15 mouse cellular contexts compared by ENCODE assay signal in the genomic region with DNA sequence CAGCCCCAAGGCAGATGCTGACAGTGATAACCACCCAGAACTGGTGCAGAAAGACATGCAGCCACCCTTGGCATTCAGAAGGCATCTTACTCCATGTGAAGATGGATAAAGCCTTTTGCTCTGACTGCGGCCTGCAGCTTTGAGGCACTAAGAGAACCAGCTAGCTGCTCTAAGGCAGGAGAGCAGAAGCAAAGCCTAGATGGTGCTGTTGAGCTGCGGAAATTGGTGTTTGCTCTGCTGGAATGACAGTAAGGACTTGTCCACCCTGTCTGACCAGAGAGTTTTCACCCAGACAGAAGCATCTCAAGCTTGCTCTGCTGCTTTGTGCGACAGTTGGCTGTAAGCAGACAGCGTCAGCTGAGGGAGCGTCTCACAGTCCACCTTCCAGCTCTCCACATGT. TPM values are rescaled to one million over a fixed set of nuclear protein-coding genes. Genes with fewer than 3 reads are reported as not detected.
A peak's percentile ranks its signal among the peaks of the same experiment; 100 is the strongest.
DNase-seq lines count a peak whose midpoint lies in the region; ATAC-seq and TF ChIP-seq lines count a peak whose summit lies in the region.
"Not testable (repeated sequence)": the region's sequence is repeated elsewhere in the genome, so short reads cannot be mapped to it uniquely, and the experiment has no call there.
"Had no signal": no experiment of that assay in that cellular context is flagged by ENCODE, and none has a peak within 500 bp of the region (broad histone marks: within the 10 kb centered on the region; RNA-seq: fewer than 3 reads in every experiment).

No protein-coding gene starts in this region.

- DNase-seq in MN1 (ENCODE audit: low spot score): peak; percentile 11
- peak; percentile 15 to 32 for DNase-seq in cerebellum, postnatal 10 days
- DNase-seq in layer of hippocampus, adult 2 months (ENCODE audit: low spot score in 2 of 2): not testable (repeated sequence)
- peak; percentile 78 for DNase-seq in lung, embryonic 14.5 days
- peak; percentile 40 for DNase-seq in urinary bladder, postnatal 14 days (ENCODE audit: low spot score)

- peak; percentile 8; the same call in 1 of the 2 replicates for TF ChIP-seq CTCF in embryonic fibroblast, embryonic 13.5 days (IDR thresholded peaks at IDR 0.05; ENCODE audit: borderline replicate concordance, insufficient read depth, low read length)
- TF ChIP-seq CTCF in layer of hippocampus, adult 2 months (conservative IDR thresholded peaks at IDR 0.05): peak; percentile 60
- peak; percentile 57 for TF ChIP-seq CTCF in lung, embryonic 14.5 days (IDR thresholded peaks at IDR 0.05; ENCODE audit: low read depth)

- not testable (repeated sequence) for H3K27me3 ChIP-seq in hindbrain, embryonic 16.5 days (replicated peaks; ENCODE audit: control insufficient read depth, insufficient read depth, low read length); lung, embryonic 14.5 days (ENCODE audit: insufficient read depth, low read length); neural tube, embryonic 15.5 days (replicated peaks)

- peak; percentile 69 for ATAC-seq in hindbrain, embryonic 16.5 days
- ATAC-seq in lung, embryonic 14.5 days (ENCODE audit: insufficient read depth): not testable (repeated sequence)
- ATAC-seq in neural tube, embryonic 15.5 days (ENCODE audit: low FRiP score): peak; percentile 66; the same call in 1 of the 2 replicates

- H3K9me3 ChIP-seq in hindbrain, embryonic 16.5 days (ENCODE audit: control insufficient read depth, low read length); lung, embryonic 14.5 days (ENCODE audit: low read depth, low read length); neural tube, embryonic 15.5 days (replicated peaks): not testable (repeated sequence)

- not testable (repeated sequence) for H3K4me1 ChIP-seq in embryonic fibroblast, embryonic 13.5 days (ENCODE audit: control insufficient read depth, insufficient read depth, low read length); hindbrain, embryonic 16.5 days (ENCODE audit: control insufficient read depth, insufficient read depth, low read depth, low read length); lung, embryonic 14.5 days (ENCODE audit: insufficient read depth); neural tube, embryonic 15.5 days

- TF ChIP-seq POLR2A in embryonic fibroblast, embryonic 13.5 days (IDR thresholded peaks at IDR 0.05; ENCODE audit: low read depth, low read length): not testable (repeated sequence)

- H3K27ac ChIP-seq in embryonic fibroblast, embryonic 13.5 days (ENCODE audit: insufficient read depth, low read length); hindbrain, embryonic 16.5 days (ENCODE audit: low read depth, low read length); layer of hippocampus, adult 2 months; lung, embryonic 14.5 days (ENCODE audit: low read depth); neural tube, embryonic 15.5 days (replicated peaks): not testable (repeated sequence)

- H3K36me3 ChIP-seq in hindbrain, embryonic 16.5 days (ENCODE audit: control insufficient read depth, insufficient read depth, low read length); lung, embryonic 14.5 days (ENCODE audit: insufficient read depth); neural tube, embryonic 15.5 days: not testable (repeated sequence)

- 66% methylated on average over 5 of the region's 5 CpGs for WGBS in hindbrain, embryonic 16.5 days
- 38% methylated on average over 5 of the region's 5 CpGs for WGBS in lung, embryonic 14.5 days
- 76% methylated on average over 5 of the region's 5 CpGs for WGBS in neural tube, embryonic 15.5 days

- H3K9ac ChIP-seq in hindbrain, embryonic 16.5 days (ENCODE audit: low read depth, low read length); lung, embryonic 14.5 days; neural tube, embryonic 15.5 days (replicated peaks): not testable (repeated sequence)

- not testable (repeated sequence) for H3K4me3 ChIP-seq in embryonic fibroblast, embryonic 13.5 days (ENCODE audit: insufficient read depth, low read length); hindbrain, embryonic 16.5 days (ENCODE audit: low read length); layer of hippocampus, adult 2 months; lung, embryonic 14.5 days (ENCODE audit: low read depth, low read length); neural tube, embryonic 15.5 days (replicated peaks)

- H3K4me2 ChIP-seq in hindbrain, embryonic 16.5 days (ENCODE audit: low read length); lung, embryonic 14.5 days; neural tube, embryonic 15.5 days: not testable (repeated sequence)

RNA-seq across cellular contexts. Expression of a gene that starts 9.7 kb away (rescaled TPM):
- not detected in 2 replicates for polyA plus RNA-seq in embryonic fibroblast, embryonic 13.5 days (2011; ENCODE audit: insufficient read length, low read depth, missing spikeins)
- 0.24 TPM in 1 of 2 replicates, not detected in the other for polyA plus RNA-seq in hindbrain, embryonic 16.5 days (2015; fragmentation: Nextera tagmentation; extraction: Ambion mirVana)
- not detected for total RNA-seq in layer of hippocampus, adult 2 months (2021)
- polyA plus RNA-seq in lung, embryonic 14.5 days (2014; fragmentation: Nextera tagmentation; extraction: Ambion mirVana): 0.22 TPM in 1 of 2 replicates, not detected in the other
- polyA plus RNA-seq in neural tube, embryonic 15.5 days (2015; fragmentation: Nextera tagmentation; extraction: Ambion mirVana): not detected in 2 replicates
- total RNA-seq: adrenal gland, postnatal 10 days; left cerebral cortex, postnatal 25 days had no signal
- polyA plus RNA-seq: gonadal fat pad, adult 2 months; heart, embryonic 14.5 days; hindbrain, embryonic 12.5 days; liver, embryonic 13.5 days had no signal

RNA-seq across cellular contexts. Expression of a gene that starts 47.0 kb away (rescaled TPM):
- polyA plus RNA-seq in embryonic fibroblast, embryonic 13.5 days (2011; ENCODE audit: insufficient read length, low read depth, missing spikeins): not detected in 2 replicates
- polyA plus RNA-seq in hindbrain, embryonic 16.5 days (2015; fragmentation: Nextera tagmentation; extraction: Ambion mirVana): not detected in 2 replicates
- not detected for total RNA-seq in layer of hippocampus, adult 2 months (2021)
- polyA plus RNA-seq in lung, embryonic 14.5 days (2014; fragmentation: Nextera tagmentation; extraction: Ambion mirVana): 0.27 TPM in 1 of 2 replicates, not detected in the other
- 0.14 TPM in 1 of 2 replicates, not detected in the other for polyA plus RNA-seq in neural tube, embryonic 15.5 days (2015; fragmentation: Nextera tagmentation; extraction: Ambion mirVana)
- total RNA-seq: left cerebral cortex, postnatal 25 days; megakaryocyte progenitor cell, adult 5-6 weeks had no signal
- polyA plus RNA-seq: hindbrain, embryonic 12.5 days had no signal

RNA-seq across cellular contexts. Expression of a gene that starts 49.3 kb away (rescaled TPM):
- 46.9 and 50.2 TPM in 2 replicates for polyA plus RNA-seq in embryonic fibroblast, embryonic 13.5 days (2011; ENCODE audit: insufficient read length, low read depth, missing spikeins)
- 38.9 and 44.7 TPM in 2 replicates for polyA plus RNA-seq in hindbrain, embryonic 16.5 days (2015; fragmentation: Nextera tagmentation; extraction: Ambion mirVana)
- total RNA-seq in layer of hippocampus, adult 2 months (2021): 10 to 100 TPM; 34.3 to 34.9 TPM
- 69.3 and 84.5 TPM in 2 replicates for polyA plus RNA-seq in lung, embryonic 14.5 days (2014; fragmentation: Nextera tagmentation; extraction: Ambion mirVana)
- 40.5 and 43.2 TPM in 2 replicates for polyA plus RNA-seq in neural tube, embryonic 15.5 days (2015; fragmentation: Nextera tagmentation; extraction: Ambion mirVana)

Comparison
In these comparisons a context has a peak if more than half of its experiments do, and no peak if none do; other contexts are left out.
1. CTCF ChIP-seq: peak in every context shown above with its lines; median percentile 60 in layer of hippocampus, adult 2 months; 57 in lung, embryonic 14.5 days; 8 in embryonic fibroblast, embryonic 13.5 days.